Mouse (Mus musculus) E14TG2a.4 (cell line): ENCODE results near the gene Chn1.

Experiments
- CTCF ChIP-seq: conservative IDR thresholded peaks from 2 replicates; pipeline ENCODE4 v1.5.1; 2014; ENCODE audit warnings: low read length
- POU5F1 ChIP-seq: IDR thresholded peaks from 2 replicates; pipeline ENCODE4 v1.6.1; 2014; ENCODE audit warnings: low read length, borderline replicate concordance

DNA sequence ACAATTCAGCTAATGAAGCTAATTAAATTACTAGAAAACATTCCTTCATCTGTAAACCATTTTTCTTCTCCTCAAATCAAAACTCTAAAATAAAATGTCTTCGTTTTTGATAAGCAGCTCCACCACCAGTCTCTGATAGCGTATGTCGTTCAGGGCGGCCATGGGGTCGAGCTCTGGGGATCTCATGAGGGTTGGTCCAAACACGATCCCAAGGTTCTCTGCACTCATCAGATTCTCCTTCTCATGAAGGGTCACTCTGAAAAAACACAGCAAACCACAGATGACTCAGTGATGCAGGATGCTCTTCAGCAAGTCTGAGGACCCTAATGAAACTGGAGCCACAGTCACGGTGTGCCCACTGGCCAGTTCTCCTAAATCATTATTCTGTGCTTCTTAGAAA lies 162.2 kb downstream of the Chn1 start:
- TF ChIP-seq CTCF (no peak), POU5F1 (no peak)
